Mouse (Mus musculus): ENCODE data around the gene Gm17416. TPM values are rescaled to one million over a fixed set of nuclear protein-coding genes. Genes with fewer than 3 reads are reported as not detected.

The Gm17416 gene
- polyA plus RNA-seq (2011; ENCODE audit: insufficient read depth, insufficient read length, low replicate concordance, missing spikeins), result not detected in 2 replicates

DNA sequence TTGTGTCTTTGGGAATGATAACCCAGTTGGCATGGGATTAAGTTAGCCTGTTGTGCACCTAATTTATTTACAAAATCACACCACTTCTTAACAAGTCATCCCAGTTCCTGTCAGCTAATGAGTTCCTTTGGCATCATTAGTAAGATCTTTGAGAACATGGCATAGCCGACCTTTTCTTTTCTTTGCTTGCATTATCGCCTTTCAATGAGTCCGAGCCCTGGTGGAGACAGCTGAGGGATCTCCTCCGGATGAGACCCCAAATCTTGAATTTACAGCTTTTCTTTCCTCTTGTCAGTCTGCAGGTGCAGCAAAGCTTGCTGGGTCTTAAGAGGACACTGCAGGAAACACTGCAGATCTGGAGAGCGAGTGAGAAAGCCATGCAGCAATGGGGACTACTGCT lies at the start of gene Gm17416:
Gene Gm17416, plus strand, starts transcription at position 301 of the 400 bp plus-strand sequence.
- H3K4me1 ChIP-seq (ENCODE audit: control insufficient read depth, insufficient read depth, low read length), result no peaks in the 10 kb centered on the region
- WGBS, result 81% methylated on average over 5 of the region's 5 CpGs
- no peak within 1 kb of the TSS for H3K4me3 ChIP-seq (replicated peaks; ENCODE audit: control insufficient read depth, low read depth, low read length)
- TF ChIP-seq CTCF (IDR thresholded peaks at IDR 0.05; ENCODE audit: control insufficient read depth, insufficient read depth, low read length) (no peak), POLR2A (IDR thresholded peaks at IDR 0.05; ENCODE audit: borderline replicate concordance, control insufficient read depth, low read depth, low read length) (no peak)
- H3K27ac ChIP-seq (ENCODE audit: control insufficient read depth, insufficient read depth, low read depth, low read length, poor library complexity), result no peak within 1 kb of the TSS

DNA sequence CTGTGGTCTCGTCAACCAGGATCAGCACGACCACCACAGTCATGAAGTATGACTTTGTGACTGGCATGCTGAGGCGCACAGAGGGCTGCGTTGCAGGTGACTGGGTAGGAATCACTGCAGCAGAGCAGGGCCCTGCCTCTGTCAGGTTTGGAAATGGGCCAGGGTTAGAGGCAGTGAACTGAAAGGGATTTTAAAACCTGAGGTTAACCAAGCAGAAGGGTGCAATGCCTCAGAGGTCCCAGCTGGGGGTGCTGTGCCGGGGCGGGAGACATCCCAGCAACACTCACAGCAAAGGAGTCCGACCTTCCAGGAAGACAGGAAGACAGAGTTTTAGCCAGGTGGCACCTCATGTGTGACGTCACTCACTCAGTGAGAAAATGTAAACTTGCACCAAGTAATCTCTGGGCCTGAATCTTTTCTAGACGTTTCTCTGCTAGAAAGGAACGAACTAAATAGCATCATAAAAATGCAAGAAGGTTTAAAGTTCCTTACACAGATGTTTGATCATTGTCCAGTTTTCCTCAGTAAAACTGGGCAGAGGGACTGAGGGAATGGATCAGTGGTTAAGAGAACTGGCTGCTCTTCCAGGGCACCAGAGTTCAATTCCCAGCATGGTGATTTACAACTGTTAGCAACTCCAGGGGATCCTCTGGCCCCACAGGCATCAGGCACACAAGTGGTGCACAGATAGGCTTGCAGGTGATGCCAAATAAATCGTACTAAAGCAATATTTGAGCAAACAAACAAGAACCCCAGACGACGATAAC lies 29.0 kb upstream of the Gm17416 start, which contains the start of gene Defb29:
Gene Defb29, minus strand, starts transcription at position 155 of the 767 bp plus-strand sequence.
- WGBS, result 57% methylated on average over 13 of the region's 13 CpGs
- Histone ChIP-seq H3K27ac (ENCODE audit: control insufficient read depth, insufficient read depth, low read depth, low read length, poor library complexity) (no peak within 1 kb of the TSS), H3K4me1 (ENCODE audit: control insufficient read depth, insufficient read depth, low read length) (no peaks in the 10 kb centered on the region; the same call in 1 of the 2 replicates), H3K4me3 (replicated peaks; ENCODE audit: control insufficient read depth, low read depth, low read length) (no peak within 1 kb of the TSS)
- TF ChIP-seq POLR2A (IDR thresholded peaks at IDR 0.05; ENCODE audit: borderline replicate concordance, control insufficient read depth, low read depth, low read length) (no peak), CTCF (IDR thresholded peaks at IDR 0.05; ENCODE audit: control insufficient read depth, insufficient read depth, low read length) (no peak)

DNA sequence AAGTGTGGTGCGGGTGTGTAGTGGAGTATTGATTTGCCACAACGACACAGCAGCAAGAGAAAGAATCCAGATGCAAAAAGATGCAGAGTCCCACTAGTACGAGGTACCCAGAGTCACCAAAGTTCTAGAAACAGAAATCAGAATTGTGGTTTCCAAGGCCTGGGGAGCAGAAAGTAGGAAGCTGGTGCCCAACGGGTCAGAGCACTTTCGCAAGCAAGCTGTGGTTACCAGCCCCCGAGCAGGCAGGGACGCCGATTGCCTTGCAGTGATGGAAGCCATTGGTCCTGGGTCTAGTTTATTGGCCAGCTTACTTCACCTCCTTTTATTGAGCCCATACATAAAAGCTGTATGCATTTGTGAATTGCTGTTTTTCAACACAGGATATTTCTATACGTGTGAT lies 27.2 kb upstream of the Gm17416 start:
- no peak overlapping the region for H3K4me3 ChIP-seq (replicated peaks; ENCODE audit: control insufficient read depth, low read depth, low read length)
- H3K27ac ChIP-seq (ENCODE audit: control insufficient read depth, insufficient read depth, low read depth, low read length, poor library complexity), result no peak overlapping the region
- no peak for TF ChIP-seq POLR2A (IDR thresholded peaks at IDR 0.05; ENCODE audit: borderline replicate concordance, control insufficient read depth, low read depth, low read length)
- no peak for TF ChIP-seq CTCF (IDR thresholded peaks at IDR 0.05; ENCODE audit: control insufficient read depth, insufficient read depth, low read length)
- no peaks in the 10 kb centered on the region; the same call in 1 of the 2 replicates for H3K4me1 ChIP-seq (ENCODE audit: control insufficient read depth, insufficient read depth, low read length)
- WGBS, result 20% methylated on average over 9 of the region's 9 CpGs

DNA sequence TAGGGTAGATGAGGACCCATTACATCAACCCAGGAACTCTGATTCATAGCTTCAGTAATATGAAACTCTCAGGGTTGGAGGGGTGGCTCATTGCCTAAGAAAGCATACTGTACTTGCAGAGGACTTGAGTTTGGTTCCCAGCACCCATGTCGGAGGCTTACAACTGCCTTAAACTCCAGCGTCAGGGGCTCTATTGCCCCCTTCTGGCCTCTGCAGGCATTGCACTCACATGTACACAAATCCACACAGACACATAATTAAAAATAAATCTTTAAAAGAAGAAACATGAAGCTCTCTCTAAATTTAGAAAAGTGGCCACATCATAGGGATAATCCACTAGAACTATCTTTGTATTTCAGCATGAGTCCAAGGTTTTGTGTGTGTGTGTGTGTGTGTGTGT lies 26.2 kb upstream of the Gm17416 start:
- Histone ChIP-seq H3K4me1 (ENCODE audit: control insufficient read depth, insufficient read depth, low read length) (no peaks in the 10 kb centered on the region; the same call in 1 of the 2 replicates), H3K27ac (ENCODE audit: control insufficient read depth, insufficient read depth, low read depth, low read length, poor library complexity) (no peak overlapping the region), H3K4me3 (replicated peaks; ENCODE audit: control insufficient read depth, low read depth, low read length) (no peak overlapping the region)
- TF ChIP-seq CTCF (IDR thresholded peaks at IDR 0.05; ENCODE audit: control insufficient read depth, insufficient read depth, low read length), result no peak
- no peak for TF ChIP-seq POLR2A (IDR thresholded peaks at IDR 0.05; ENCODE audit: borderline replicate concordance, control insufficient read depth, low read depth, low read length)
- WGBS, result 67% methylated on average over 2 of the region's 2 CpGs

DNA sequence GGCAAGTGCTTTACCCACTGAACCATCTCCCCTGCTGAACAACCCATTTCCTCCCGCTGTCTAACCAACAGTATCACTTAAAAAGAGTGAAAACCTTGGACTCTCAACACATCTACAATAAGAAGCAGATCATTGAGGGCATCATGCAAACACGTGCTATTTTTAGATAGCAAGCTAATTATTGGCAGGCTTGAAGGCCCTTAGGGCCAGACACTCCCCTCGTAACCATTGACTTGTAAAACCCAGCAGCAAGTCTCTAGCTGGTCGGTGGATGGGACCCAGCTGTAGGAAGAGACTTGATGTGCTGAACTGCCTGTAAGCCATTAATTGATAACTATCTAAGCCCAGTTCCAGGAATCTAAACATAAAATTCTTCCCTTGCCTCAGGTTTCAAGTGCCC lies 25.7 kb upstream of the Gm17416 start:
- Histone ChIP-seq H3K4me3 (replicated peaks; ENCODE audit: control insufficient read depth, low read depth, low read length) (no peak overlapping the region), H3K27ac (ENCODE audit: control insufficient read depth, insufficient read depth, low read depth, low read length, poor library complexity) (no peak overlapping the region), H3K4me1 (ENCODE audit: control insufficient read depth, insufficient read depth, low read length) (no peaks in the 10 kb centered on the region; the same call in 1 of the 2 replicates)
- TF ChIP-seq POLR2A (IDR thresholded peaks at IDR 0.05; ENCODE audit: borderline replicate concordance, control insufficient read depth, low read depth, low read length), result no peak
- no peak for TF ChIP-seq CTCF (IDR thresholded peaks at IDR 0.05; ENCODE audit: control insufficient read depth, insufficient read depth, low read length)
- 80% methylated on average over 4 of the region's 4 CpGs for WGBS

DNA sequence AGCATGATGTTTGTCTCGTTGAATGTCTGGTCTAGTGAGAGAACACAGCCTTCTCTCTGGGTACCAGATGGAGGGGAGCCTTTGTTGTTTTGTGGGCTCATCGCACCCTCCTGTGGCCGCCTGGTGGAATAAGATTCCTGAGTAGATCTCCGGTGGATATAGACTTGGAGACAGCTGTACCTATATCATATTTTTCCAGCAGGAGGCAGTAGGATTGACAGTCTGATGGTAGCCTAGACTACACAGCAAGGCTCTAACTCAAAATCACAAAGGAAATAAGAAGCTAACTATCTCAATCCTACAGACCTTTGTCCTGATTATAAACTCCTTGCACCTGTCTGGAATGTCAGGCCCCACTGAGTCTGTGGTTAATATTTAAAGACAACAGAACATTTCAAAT lies 24.4 kb upstream of the Gm17416 start:
- Histone ChIP-seq H3K27ac (ENCODE audit: control insufficient read depth, insufficient read depth, low read depth, low read length, poor library complexity) (no peak overlapping the region), H3K4me1 (ENCODE audit: control insufficient read depth, insufficient read depth, low read length) (no peaks in the 10 kb centered on the region; the same call in 1 of the 2 replicates), H3K4me3 (replicated peaks; ENCODE audit: control insufficient read depth, low read depth, low read length) (no peak overlapping the region)
- TF ChIP-seq CTCF (IDR thresholded peaks at IDR 0.05; ENCODE audit: control insufficient read depth, insufficient read depth, low read length), result peak; percentile 6; the same call in 1 of the 2 replicates
- no peak for TF ChIP-seq POLR2A (IDR thresholded peaks at IDR 0.05; ENCODE audit: borderline replicate concordance, control insufficient read depth, low read depth, low read length)
- 12% methylated on average over 4 of the region's 4 CpGs for WGBS

DNA sequence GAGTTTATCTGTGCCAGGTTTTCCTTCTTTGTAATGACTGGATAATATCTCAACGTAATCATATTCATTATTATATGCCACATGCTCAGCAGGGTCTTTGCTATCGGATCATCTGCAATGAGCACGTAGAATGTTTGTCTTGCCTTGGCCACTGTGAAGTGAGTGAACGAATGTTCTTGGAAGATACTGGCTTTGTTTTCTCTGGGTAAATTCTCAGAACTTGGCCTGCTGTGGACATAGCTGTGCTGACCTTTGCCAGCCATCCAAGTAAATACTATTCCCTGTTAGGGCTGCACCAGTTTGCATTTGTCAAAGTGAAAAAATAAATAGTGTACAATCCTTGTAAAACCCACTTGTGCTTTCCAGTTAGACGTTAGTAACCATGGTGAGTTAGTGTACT lies 21.0 kb upstream of the Gm17416 start:
- Histone ChIP-seq H3K27ac (ENCODE audit: control insufficient read depth, insufficient read depth, low read depth, low read length, poor library complexity) (no peak overlapping the region), H3K4me3 (replicated peaks; ENCODE audit: control insufficient read depth, low read depth, low read length) (no peak overlapping the region), H3K4me1 (ENCODE audit: control insufficient read depth, insufficient read depth, low read length) (no peaks in the 10 kb centered on the region)
- TF ChIP-seq CTCF (IDR thresholded peaks at IDR 0.05; ENCODE audit: control insufficient read depth, insufficient read depth, low read length) (no peak), POLR2A (IDR thresholded peaks at IDR 0.05; ENCODE audit: borderline replicate concordance, control insufficient read depth, low read depth, low read length) (no peak)
- 78% methylated on average over 5 of the region's 5 CpGs for WGBS

DNA sequence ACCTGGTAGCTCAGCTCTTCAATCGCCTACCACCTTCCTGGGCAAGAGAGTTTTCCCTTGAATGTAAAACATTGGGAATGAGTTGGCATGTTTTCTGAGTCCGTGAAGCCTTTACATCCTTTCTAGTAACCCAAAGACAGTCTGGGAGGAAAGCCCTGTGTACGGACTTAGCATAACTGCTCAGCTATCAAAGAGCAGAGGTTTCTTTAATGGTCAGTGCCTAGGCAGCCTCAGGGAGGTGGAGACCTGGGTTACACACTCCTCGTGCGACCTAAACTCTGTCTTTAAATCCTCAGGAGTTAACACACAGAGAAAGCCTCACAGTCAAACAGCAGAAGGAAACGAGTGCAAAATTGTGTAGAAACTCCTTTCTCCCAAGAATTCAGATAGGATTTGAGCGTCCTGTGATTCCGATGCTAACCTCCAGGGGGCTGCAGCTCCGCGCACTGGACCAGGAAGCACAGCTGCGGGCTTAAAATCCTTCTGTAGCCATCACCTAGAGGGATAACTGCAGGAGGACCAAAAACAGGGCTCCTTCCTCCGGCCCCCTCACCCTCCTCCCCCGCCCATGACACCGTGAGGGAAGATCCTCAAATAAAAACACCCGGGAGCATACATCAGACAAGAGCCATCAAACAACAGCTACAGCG lies 15.2 kb upstream of the Gm17416 start:
- Histone ChIP-seq H3K4me1 (ENCODE audit: control insufficient read depth, insufficient read depth, low read length) (no peaks in the 10 kb centered on the region), H3K4me3 (replicated peaks; ENCODE audit: control insufficient read depth, low read depth, low read length) (no peak overlapping the region), H3K27ac (ENCODE audit: control insufficient read depth, insufficient read depth, low read depth, low read length, poor library complexity) (no peak overlapping the region)
- 16% methylated on average over 16 of the region's 16 CpGs for WGBS
- peak; percentile 42; the same call in 1 of the 2 replicates for TF ChIP-seq CTCF (IDR thresholded peaks at IDR 0.05; ENCODE audit: control insufficient read depth, insufficient read depth, low read length)
- no peak for TF ChIP-seq POLR2A (IDR thresholded peaks at IDR 0.05; ENCODE audit: borderline replicate concordance, control insufficient read depth, low read depth, low read length)

Data from bone marrow, adult 2 months (tissue).